Mouse (Mus musculus) spleen, adult 2 months (tissue): ENCODE results near the gene Gm13199. TPM values are rescaled to one million over a fixed set of nuclear protein-coding genes. Genes with fewer than 3 reads are reported as not detected.

Experiments used
- DNase-seq, 2 experiments: peaks; one replicate each; pipeline versions ENCODE4 v3.0.0 to v3.0.0-alpha.2; 2012 to 2021; ENCODE audit warnings: low spot score in 2 of 2, low read depth in 1 of 2
- H3K27ac ChIP-seq: fragments of 200-500 bp; 2 replicates; pipeline ENCODE4 v1.5.1; 2012; ENCODE audit warnings: low read length, inconsistent platforms; ENCODE audit not compliant: insufficient read depth
- H3K27me3 ChIP-seq: fragments of 200-500 bp; 2 replicates; pipeline ENCODE4 v1.6.1; 2012; ENCODE audit warnings: mild to moderate bottlenecking, moderate library complexity, low read length, inconsistent platforms; ENCODE audit not compliant: control insufficient read depth, insufficient read depth
- H3K36me3 ChIP-seq: fragments of 200-500 bp; 2 replicates; pipeline ENCODE4 v1.6.1; 2012; ENCODE audit warnings: mild to moderate bottlenecking, low read length, inconsistent platforms; ENCODE audit not compliant: control insufficient read depth, insufficient read depth
- H3K4me1 ChIP-seq: fragments of 200-500 bp; 2 replicates; pipeline ENCODE4 v1.6.1; 2011; ENCODE audit warnings: inconsistent platforms; ENCODE audit not compliant: control insufficient read depth, insufficient read depth, insufficient read length
- H3K4me3 ChIP-seq: fragments of 200-500 bp; 2 replicates; pipeline ENCODE4 v1.5.1; 2011; ENCODE audit warnings: mild to moderate bottlenecking, inconsistent platforms; ENCODE audit not compliant: insufficient read depth, insufficient read length; ENCODE audit errors: extremely low read depth
- CTCF ChIP-seq: fragments of 200-500 bp; IDR thresholded peaks from 2 replicates; pipeline ENCODE4 v1.5.1; 2011; ENCODE audit warnings: mild to moderate bottlenecking, inconsistent platforms; ENCODE audit not compliant: insufficient read depth, insufficient read length, insufficient replicate concordance; ENCODE audit errors: extremely low read depth
- POLR2A ChIP-seq: fragments of 200-500 bp; IDR thresholded peaks from 2 replicates; pipeline ENCODE4 v1.6.1; 2011; ENCODE audit warnings: low read depth, low read length, inconsistent platforms
- WGBS: fragments of 180-500 bp; shearing (Covaris S2); methylation state at CpG from one replicate; pipeline ENCODE4 v1.1.7; 2018; 5-methylcytosine and 5-hydroxymethylcytosine counted together
- polyA plus RNA-seq: library from polyadenylated mRNA; depleted of rRNA; stranded (reverse); fragments of >200 nt; gene quantifications from 2 replicates; pipeline ENCODE4 v1.2.3, GENCODE M21; 2012; rRNA removed

The Gm13199 gene
- polyA plus RNA-seq, 1 experiment = 1.3 TPM

- Histone ChIP-seq H3K36me3 (peaks cover 20% of the 10 kb centered on the region), H3K27me3 (no peaks in the 10 kb centered on the region), H3K4me3 (no peak overlapping the region), H3K27ac (peak overlapping the region; percentile 28), H3K4me1 (peaks cover 5% of the 10 kb centered on the region; the same call in 1 of the 2 replicates)
- no peak for DNase-seq
- TF ChIP-seq POLR2A (no peak), CTCF (no peak)
- WGBS = 38% methylated on average over 5 of the region's 5 CpGs
These were observed 38.0 kb downstream of the Gm13199 start for GRCm38 (mm10) chr2:5824685-5825084.

- DNase-seq = no peak
- TF ChIP-seq CTCF = peak; percentile 12; the same call in 1 of the 2 replicates
- TF ChIP-seq POLR2A = no peak
- no peak overlapping the region; the same call in 1 of the 2 replicates for H3K27ac ChIP-seq
- peaks cover 21% of the 10 kb centered on the region for H3K36me3 ChIP-seq
- peaks cover 5% of the 10 kb centered on the region; the same call in 1 of the 2 replicates for H3K4me1 ChIP-seq
- 21% methylated on average over 1 of the region's 1 CpGs for WGBS
- no peaks in the 10 kb centered on the region for H3K27me3 ChIP-seq
- H3K4me3 ChIP-seq = no peak overlapping the region
These were observed 38.5 kb downstream of the Gm13199 start for GRCm38 (mm10) chr2:5824213-5824612.

- no peak overlapping the region for H3K27ac ChIP-seq
- H3K4me3 ChIP-seq = no peak overlapping the region
- H3K27me3 ChIP-seq = no peaks in the 10 kb centered on the region
- H3K4me1 ChIP-seq = peaks cover 5% of the 10 kb centered on the region; the same call in 1 of the 2 replicates
- no peak for DNase-seq
- no peak for TF ChIP-seq CTCF
- TF ChIP-seq POLR2A = no peak
- H3K36me3 ChIP-seq = peaks cover 24% of the 10 kb centered on the region
- 95% methylated on average over 6 of the region's 6 CpGs for WGBS
These were observed 40.3 kb downstream of the Gm13199 start for GRCm38 (mm10) chr2:5822449-5822848.

GRCm38 (mm10) chr2:5821264-5821663 lies 41.5 kb downstream of the Gm13199 start:
- Histone ChIP-seq H3K4me3 (no peak overlapping the region), H3K27ac (no peak overlapping the region), H3K4me1 (peaks cover 5% of the 10 kb centered on the region; the same call in 1 of the 2 replicates), H3K27me3 (no peaks in the 10 kb centered on the region), H3K36me3 (peaks cover 21% of the 10 kb centered on the region)
- WGBS = 98% methylated on average over 10 of the region's 10 CpGs
- TF ChIP-seq CTCF = no peak
- TF ChIP-seq POLR2A = no peak
- no peak for DNase-seq

Other genes with a start within 250 kb of the Gm13199 start
- gene Camk1d, start 148.4 kb downstream of the Gm13199 start, polyA plus RNA-seq = 5.7 and 5.8 TPM in 2 replicates
- 5.1 TPM in 2 replicates for gene Nudt5, start 17.9 kb downstream of the Gm13199 start, polyA plus RNA-seq
- 27.6 and 29.2 TPM in 2 replicates for gene Cdc123, start 17.8 kb downstream of the Gm13199 start, polyA plus RNA-seq
- 9.6 and 12.8 TPM in 2 replicates for gene Sec61a2, start 32.5 kb upstream of the Gm13199 start, polyA plus RNA-seq
- 0.32 and 0.49 TPM in 2 replicates for gene Dhtkd1, start 79.9 kb upstream of the Gm13199 start, polyA plus RNA-seq
- 1.6 and 2.4 TPM in 2 replicates for gene Upf2, start 88.5 kb upstream of the Gm13199 start, polyA plus RNA-seq